Mouse (Mus musculus): ENCODE measurements around the gene Ndp. TPM values are rescaled to one million over a fixed set of nuclear protein-coding genes. Genes with fewer than 3 reads are reported as not detected.
A peak's percentile ranks its signal among the peaks of the same experiment; 100 is the strongest.

Ndp gene
- total RNA-seq (2021), result 1 to 10 TPM; 6.1 to 6.5 TPM

DNA sequence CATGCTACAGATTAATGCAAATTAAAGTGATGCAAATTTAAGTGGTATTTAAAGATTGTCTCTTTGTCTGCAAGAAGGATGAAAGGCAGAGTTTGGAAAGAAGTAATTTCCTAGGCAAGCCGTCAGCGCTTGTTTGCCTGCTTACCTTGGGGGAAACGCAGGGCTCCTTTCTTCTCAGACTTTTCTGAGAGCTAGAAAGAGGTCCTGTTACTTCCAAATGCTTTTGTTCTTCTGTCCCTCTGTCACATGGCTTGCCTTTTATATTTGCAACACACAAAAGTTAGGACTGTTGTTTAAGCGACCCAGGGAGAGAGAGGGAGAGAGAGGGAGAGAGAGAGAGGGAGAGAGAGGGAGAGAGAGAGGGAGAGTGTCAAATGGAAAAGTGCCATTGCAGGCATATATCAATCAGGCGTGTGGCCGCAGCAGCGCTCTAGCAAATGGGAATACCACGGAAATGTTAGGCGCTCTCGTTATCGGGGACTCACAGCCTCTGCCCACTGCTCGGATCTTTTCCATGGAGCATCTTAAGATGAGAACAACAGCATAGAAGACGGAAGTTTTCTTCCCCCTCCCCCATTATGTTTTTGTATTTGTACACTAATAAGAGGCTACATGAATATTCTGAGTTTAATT is at the start of gene Ndp:
TSS of gene Ndp (minus strand) at position 534 of the 633 bp plus-strand sequence.
- DNase-seq (ENCODE audit: extremely low spot score in 1 of 2, low spot score in 2 of 2), result no peak
- intact Hi-C loops (cut with DNase I), result no loop called here

DNA sequence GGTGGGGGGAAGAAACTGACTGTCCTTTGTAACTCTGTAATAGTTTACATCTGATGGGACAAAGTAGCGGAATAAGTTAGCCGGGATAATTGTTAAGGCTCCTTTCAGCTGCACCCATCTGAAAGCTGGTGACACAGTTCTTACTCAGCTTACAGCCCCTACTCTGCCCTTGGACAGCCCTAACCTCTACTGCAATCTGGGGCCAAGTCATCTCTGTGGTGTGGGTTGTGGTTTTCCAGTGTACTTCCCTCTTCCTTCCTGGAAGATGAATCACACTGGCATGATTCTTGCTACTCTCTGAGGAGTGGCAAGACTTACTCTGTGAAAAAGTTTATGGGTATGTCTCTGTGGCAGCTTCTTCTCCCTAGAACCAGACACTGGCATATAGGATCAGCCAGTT is 43.2 kb upstream of the Ndp start:
- DNase-seq (ENCODE audit: extremely low spot score in 1 of 2, low spot score in 2 of 2), result no peak

DNA sequence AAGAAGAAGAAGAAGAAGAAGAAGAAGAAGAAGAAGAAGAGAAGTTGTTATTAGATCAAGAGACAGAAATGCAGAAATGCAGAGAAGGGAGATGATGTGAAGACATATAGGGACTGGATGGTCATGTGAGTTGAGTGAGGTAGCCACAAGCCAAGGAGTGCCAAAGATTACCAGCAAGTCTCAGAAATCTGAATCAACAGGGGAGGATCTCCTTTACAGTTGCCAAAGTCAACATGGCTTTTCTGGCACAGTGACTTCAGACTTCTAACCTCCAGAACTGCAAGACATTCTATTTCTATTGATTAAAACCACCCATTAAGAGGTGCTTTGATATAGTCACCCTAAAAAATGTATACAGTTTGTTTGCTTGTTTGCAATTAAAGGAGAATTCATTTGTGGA is 6.4 kb upstream of the Ndp start:
- DNase-seq (ENCODE audit: extremely low spot score in 1 of 2, low spot score in 2 of 2), result no peak
- intact Hi-C loops (cut with DNase I), result no loop called here

More for the DNA sequence above, 43.2 kb upstream of the Ndp start:
- intact Hi-C loops (cut with DNase I), result no loop called here

- DNase-seq (ENCODE audit: extremely low spot score in 1 of 2, low spot score in 2 of 2), result no peak
- intact Hi-C loops (cut with DNase I), result no loop called here
Observed at GRCm38 (mm10) chrX:16913118-16913517, 1.5 kb upstream of the Ndp start.

GRCm38 (mm10) chrX:16911911-16912310 is 337 bp upstream of the Ndp start:
- intact Hi-C loops (cut with DNase I), result no loop called here
- DNase-seq (ENCODE audit: extremely low spot score in 1 of 2, low spot score in 2 of 2), result no peak

DNA sequence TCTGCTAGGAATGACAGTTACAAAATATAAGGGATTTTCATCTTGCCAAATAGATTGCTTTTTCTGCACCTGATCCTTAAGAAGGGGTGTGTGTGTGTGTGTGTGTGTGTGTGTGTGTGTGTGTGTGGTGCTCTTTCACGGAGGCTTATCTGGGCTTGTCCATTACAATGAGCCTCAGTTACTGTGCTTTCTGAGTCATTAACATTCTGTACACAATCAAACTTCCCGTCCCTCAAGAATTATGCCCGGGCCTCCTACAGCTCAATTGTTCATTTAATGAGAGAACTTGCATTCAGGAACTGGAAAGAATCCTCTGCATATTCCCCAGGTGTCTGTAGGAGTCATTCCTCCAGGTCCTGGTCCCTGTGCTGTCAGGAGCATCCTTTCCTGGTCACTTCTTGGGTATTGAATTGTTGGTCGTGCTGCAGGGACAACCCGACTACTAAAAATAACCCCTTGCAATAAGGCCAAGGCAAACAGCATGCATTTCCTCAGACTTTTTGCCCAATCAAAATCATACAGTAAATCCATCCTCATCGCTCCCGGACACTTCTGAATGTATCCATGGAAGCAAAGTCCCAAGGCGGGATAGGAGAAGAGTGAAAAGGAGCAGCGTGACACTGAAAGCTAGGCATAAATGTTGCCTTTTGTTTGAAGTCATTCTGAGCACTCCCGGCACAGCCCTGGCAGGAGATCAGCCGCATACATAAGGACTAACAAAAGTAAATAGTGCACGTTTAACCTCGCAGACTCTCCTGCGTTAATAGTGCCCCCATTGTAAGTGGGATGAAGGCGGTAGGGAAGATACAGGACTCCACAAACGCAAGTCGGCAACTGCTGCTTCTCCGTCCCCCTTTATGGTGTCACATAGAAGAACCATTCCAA is 1.1 kb downstream of the Ndp start:
- intact Hi-C loops (cut with DNase I), result no loop called here
- DNase-seq (ENCODE audit: extremely low spot score in 1 of 2, low spot score in 2 of 2), result no peak

- no peak for DNase-seq (ENCODE audit: extremely low spot score in 1 of 2, low spot score in 2 of 2)
- intact Hi-C loops (cut with DNase I), result no loop called here
Observed at GRCm38 (mm10) chrX:16908652-16909051, 2.9 kb downstream of the Ndp start.

- intact Hi-C loops (cut with DNase I), result no loop called here
- no peak for DNase-seq (ENCODE audit: extremely low spot score in 1 of 2, low spot score in 2 of 2)
Observed at GRCm38 (mm10) chrX:16907554-16907953, 4.0 kb downstream of the Ndp start.

DNA sequence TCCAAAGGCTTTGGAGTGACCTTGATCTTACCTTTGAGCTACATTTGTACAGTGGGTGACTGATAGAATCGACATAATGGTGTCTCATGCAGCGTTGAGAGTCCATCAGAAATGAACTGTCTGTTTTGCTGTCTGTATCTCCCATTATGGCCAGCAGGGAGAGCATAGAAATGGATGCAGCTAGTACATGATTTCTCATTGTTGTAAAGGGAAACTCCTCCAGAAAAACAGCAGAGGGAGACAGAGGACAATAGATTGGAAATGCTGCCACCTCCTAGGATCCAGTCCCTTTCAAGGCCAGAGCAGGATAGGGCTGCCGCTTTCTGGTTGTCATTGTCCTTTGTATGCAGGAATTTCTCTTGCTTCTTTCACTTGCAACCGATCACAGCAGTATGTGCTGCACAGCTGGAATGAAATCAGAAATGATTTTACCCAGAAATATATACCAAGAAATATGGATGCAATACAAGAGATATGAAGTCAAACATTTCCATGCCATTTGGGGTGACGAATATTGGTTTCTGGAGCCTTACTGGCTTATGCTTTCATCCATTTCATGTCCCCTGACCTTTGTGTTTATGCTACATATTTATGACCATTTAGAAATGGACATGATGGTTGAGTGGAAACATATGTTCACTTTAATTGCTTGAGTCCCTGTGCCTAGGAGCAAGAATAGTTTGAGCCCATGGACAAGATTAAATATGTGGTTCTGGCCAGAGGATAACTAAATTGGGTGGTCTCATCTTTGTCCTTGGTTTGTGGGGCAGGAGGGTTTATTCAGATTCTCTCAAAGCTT is 17.0 kb downstream of the Ndp start:
- intact Hi-C loops (cut with DNase I), result loop anchor here (5.0 to 10.0 kb wide), 3 partner anchors 323 to 1360 kb away; partner anchors contain the start of gene Kdm6a
- DNase-seq (ENCODE audit: extremely low spot score in 1 of 2, low spot score in 2 of 2), result peak; percentile 14 to 32

DNA sequence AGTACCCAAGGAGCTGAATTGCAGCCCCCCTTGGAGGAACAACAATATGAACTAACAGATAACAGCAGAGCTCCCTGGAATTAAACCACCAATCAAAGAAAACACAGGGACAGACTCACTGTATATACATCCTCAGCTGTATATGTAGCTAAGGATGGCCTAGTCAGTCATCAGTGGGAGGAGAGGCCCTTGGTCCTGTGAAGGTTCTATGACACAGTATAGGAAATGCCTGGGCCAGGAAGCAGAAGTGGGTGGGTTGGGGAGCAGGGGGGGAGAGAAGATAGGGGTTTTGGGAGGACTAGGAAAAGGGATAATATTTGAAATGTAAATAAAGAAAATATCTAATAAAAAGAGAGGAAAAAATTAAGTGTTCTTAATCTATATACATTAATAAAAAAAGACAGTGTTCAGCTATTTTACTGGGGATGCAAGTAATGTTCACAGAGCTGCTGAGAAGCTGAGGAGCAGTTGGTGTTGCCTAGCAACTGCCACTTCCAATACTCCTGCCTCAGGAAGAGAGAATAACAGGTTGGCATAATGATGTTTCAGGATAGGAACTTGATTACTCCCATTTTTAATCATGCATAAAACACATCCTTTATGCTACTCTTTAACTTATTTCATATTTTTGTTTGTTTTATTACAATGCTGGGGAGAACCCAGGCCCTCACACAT is 43.8 kb downstream of the Ndp start:
- intact Hi-C loops (cut with DNase I), result no loop called here
- no peak for DNase-seq (ENCODE audit: extremely low spot score in 1 of 2, low spot score in 2 of 2)

DNA sequence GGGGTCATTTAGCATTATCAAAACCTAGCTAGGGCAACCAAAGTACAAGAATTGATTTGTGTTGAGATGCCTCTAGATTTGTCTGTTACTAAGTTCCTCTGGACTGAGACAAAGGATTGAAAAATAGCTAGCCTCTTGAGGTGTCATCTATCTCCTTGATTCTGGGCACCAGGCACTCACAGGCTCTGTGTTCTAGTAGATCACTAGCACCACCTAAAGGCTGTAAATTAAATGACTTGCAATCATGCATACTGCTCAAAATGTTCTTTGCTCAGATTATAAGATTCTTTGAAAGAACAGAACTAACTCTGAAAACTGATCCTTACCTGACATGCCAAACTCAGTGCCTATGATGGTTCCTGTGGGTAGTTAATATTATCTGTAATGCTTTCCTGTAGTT is 51.3 kb downstream of the Ndp start:
- DNase-seq (ENCODE audit: extremely low spot score in 1 of 2, low spot score in 2 of 2), result peak in 1 of 2 experiments; percentile 1
- intact Hi-C loops (cut with DNase I), result no loop called here

DNA sequence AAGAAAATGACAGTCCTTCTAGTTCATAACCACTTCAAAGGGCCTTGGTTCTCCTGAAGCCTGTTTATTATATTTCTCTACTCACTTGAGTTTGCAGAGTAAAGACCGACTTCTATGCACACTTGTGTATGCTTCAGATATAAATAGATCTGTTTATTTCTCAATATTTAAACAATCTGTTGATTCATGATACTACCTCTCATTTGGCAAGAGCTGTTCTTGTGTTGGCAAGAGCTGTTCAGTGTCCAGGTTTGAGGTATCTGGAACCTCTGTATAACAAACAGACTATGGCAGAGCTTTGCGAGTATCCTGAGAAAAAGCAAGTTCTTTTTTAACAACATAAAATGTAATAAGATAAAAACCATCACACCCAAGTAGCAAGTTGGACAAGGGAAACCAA is 65.5 kb downstream of the Ndp start:
- intact Hi-C loops (cut with DNase I), result no loop called here
- no peak for DNase-seq (ENCODE audit: extremely low spot score in 1 of 2, low spot score in 2 of 2)

GRCm38 (mm10) chrX:16841443-16841842 is 70.1 kb downstream of the Ndp start:
- intact Hi-C loops (cut with DNase I), result no loop called here
- no peak for DNase-seq (ENCODE audit: extremely low spot score in 1 of 2, low spot score in 2 of 2)

DNA sequence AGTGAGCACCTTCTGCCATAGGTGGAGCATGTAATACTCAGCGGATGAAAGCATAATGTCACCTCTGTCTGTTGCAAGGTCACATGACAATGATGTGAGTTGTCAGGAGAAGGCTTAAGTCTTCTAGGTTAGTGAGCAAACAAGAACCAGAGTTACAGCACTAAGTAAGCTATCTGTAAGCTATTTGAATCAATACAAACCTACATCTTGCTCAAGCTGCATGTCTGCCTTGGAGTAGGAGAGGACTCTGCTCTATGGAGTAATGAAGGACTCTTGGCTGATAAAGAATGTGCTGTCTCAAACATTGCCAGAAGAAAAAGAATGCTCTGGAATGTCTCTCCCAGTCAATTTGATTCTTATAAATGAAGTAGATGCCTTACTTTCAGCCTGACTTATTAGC is 74.3 kb downstream of the Ndp start:
- no peak for DNase-seq (ENCODE audit: extremely low spot score in 1 of 2, low spot score in 2 of 2)
- intact Hi-C loops (cut with DNase I), result no loop called here

DNA sequence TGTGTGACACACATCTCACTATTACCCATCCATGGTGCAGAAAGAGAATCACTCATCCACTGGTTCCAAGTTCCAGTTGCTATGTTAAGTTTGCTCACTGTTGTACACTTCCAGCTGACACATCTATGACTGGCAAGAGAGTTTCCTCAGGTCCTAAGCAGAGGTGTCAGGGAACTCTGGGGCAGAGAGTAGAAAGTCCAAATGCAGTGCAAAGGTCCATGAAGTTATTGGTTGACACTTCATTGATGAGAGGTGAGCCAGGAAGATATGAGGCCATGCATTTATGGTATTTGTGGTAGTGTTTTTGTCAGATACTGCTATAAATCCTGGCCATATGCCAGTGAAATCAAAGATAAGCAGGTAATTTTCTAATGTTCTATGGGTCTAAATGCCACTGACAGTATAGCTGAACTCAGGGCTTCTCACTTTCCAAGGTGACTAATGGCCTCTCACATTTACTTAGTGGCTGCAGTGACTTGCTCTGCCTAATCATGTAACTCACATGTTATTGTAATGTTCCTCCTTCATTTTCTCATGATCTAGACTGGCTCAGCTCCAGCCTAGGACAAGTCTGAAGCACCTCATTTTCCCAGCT is 75.0 kb downstream of the Ndp start:
- intact Hi-C loops (cut with DNase I), result no loop called here
- DNase-seq (ENCODE audit: extremely low spot score in 1 of 2, low spot score in 2 of 2), result no peak

All from left cerebral cortex, postnatal 10 days (tissue).